Mouse (Mus musculus): ENCODE results near the gene Cdk5r2.

GRCm38 (mm10) chr1:74855651-74856438 is 1.1 kb downstream of the Cdk5r2 start:
- no peak for TF ChIP-seq POLR2A (IDR thresholded peaks at IDR 0.05; ENCODE audit: extremely low read depth, insufficient read depth, low read length)
- TF ChIP-seq CTCF (IDR thresholded peaks at IDR 0.05; ENCODE audit: low read depth, low read length): no peak
